In genomic region chr4:43052627-43053026, GRCm38 (mm10) we compare ENCODE assay signal across 9 mouse cellular contexts. TPM values are rescaled to one million over a fixed set of nuclear protein-coding genes. Genes with fewer than 3 reads are reported as not detected.
DNase-seq lines count a peak whose midpoint lies in the region; TF ChIP-seq lines count a peak whose summit lies in the region.
"Had no signal": no experiment of that assay in that cellular context is flagged by ENCODE, and none has a peak within 500 bp of the region (broad histone marks: within the 10 kb centered on the region; RNA-seq: fewer than 3 reads in every experiment).

No protein-coding gene starts in this region.

- H3K79me2 ChIP-seq in liver, adult 2 months (ENCODE audit: control insufficient read depth, insufficient read depth, low read length) = no peaks in the 10 kb centered on the region

- H3K4me3 ChIP-seq in liver, adult 2 months (ENCODE audit: insufficient read depth, low read depth, low read length) = no peak overlapping the region
- H3K4me3 ChIP-seq: erythroblast, embryonic 14.5 days; midbrain, embryonic 12.5 days had no signal

- TF ChIP-seq POLR2A in liver, adult 2 months (IDR thresholded peaks at IDR 0.05; ENCODE audit: extremely low read depth, insufficient read depth, low read length) = no peak

- TF ChIP-seq CTCF in liver, adult 2 months (IDR thresholded peaks at IDR 0.05; ENCODE audit: low read depth, low read length) = peak; percentile 32; the same call in 1 of the 2 replicates

- DNase-seq in liver, adult 2 months (ENCODE audit: extremely low read depth, low read depth, low spot score) = peak; percentile 60
- DNase-seq in liver (no peak), ZHBTc4 (ENCODE audit: low read depth, low spot score) (peak; percentile 89)
- DNase-seq in embryo, embryonic 10.5 days (ENCODE audit: low spot score) = peak; percentile 87
- DNase-seq in kidney, postnatal 10 days = peak; percentile 61
- peak; percentile 94 for DNase-seq in retina, embryonic 14.5 days (ENCODE audit: low spot score)
- no peak for DNase-seq in urinary bladder, postnatal 25 days (ENCODE audit: low spot score)

- WGBS in liver, adult 2 months = 8% methylated on average over 4 of the region's 4 CpGs

- no peaks in the 10 kb centered on the region for H3K4me1 ChIP-seq in liver, adult 2 months (ENCODE audit: control insufficient read depth, insufficient read depth, low read length)

- no peak overlapping the region for H3K27ac ChIP-seq in liver, adult 2 months (replicated peaks; ENCODE audit: insufficient read depth, low read depth, low read length)
- H3K27ac ChIP-seq: midbrain, embryonic 12.5 days had no signal

- H3K9ac ChIP-seq in liver, adult 2 months (ENCODE audit: low read depth, low read length) = no peak overlapping the region
- H3K9ac ChIP-seq: midbrain, embryonic 12.5 days had no signal

- no peaks in the 10 kb centered on the region for H3K27me3 ChIP-seq in liver, adult 2 months (ENCODE audit: control insufficient read depth, insufficient read depth, low read length)
- H3K27me3 ChIP-seq: midbrain, embryonic 12.5 days had no signal

- no peaks in the 10 kb centered on the region for H3K36me3 ChIP-seq in liver, adult 2 months (ENCODE audit: control insufficient read depth, insufficient read depth, low read length)
- H3K36me3 ChIP-seq: midbrain, embryonic 12.5 days had no signal

RNA-seq across cellular contexts. Expression of gene Unc13b, which starts 6.1 kb away (rescaled TPM):
- 3.7 and 5.8 TPM in 2 replicates for total RNA-seq in liver, adult 2 months (2014; rRNA removed)
- polyA plus RNA-seq in liver, adult 2 months (2012; rRNA removed) = 0.75 and 2.6 TPM in 2 replicates

RNA-seq across cellular contexts. Expression of gene Fam214b, which starts 6.6 kb away (rescaled TPM):
- total RNA-seq in liver, adult 2 months (2014; rRNA removed) = 4.0 and 4.2 TPM in 2 replicates
- polyA plus RNA-seq in liver, adult 2 months (2012; rRNA removed) = 6.2 and 7.7 TPM in 2 replicates

RNA-seq across cellular contexts. Expression of gene Stoml2, which starts 21.1 kb away (rescaled TPM):
- total RNA-seq in liver, adult 2 months (2014; rRNA removed) = 92.2 and 108 TPM in 2 replicates
- 88.7 and 106 TPM in 2 replicates for polyA plus RNA-seq in liver, adult 2 months (2012; rRNA removed)

RNA-seq across cellular contexts. Expression of gene Pigo, which starts 27.0 kb away (rescaled TPM):
- 6.9 and 7.2 TPM in 2 replicates for total RNA-seq in liver, adult 2 months (2014; rRNA removed)
- 11.0 and 14.0 TPM in 2 replicates for polyA plus RNA-seq in liver, adult 2 months (2012; rRNA removed)

RNA-seq across cellular contexts. Expression of gene Fancg, which starts 42.3 kb away (rescaled TPM):
- total RNA-seq in liver, adult 2 months (2014; rRNA removed) = 1.2 and 2.1 TPM in 2 replicates
- polyA plus RNA-seq in liver, adult 2 months (2012; rRNA removed) = 2.2 and 2.9 TPM in 2 replicates

Comparison
In these comparisons a context has a peak if more than half of its experiments do, and no peak if none do; other contexts are left out.
1. DNase-seq: peak in liver, adult 2 months (single experiment), ZHBTc4 (single experiment), embryo, embryonic 10.5 days (single experiment), kidney, postnatal 10 days (single experiment) and retina, embryonic 14.5 days (single experiment); none in liver (single experiment) and urinary bladder, postnatal 25 days (single experiment).